Mouse (Mus musculus) embryonic facial prominence, embryonic 14.5 days (tissue): Measurements from ENCODE around the gene Taar7f. TPM values are rescaled to one million over a fixed set of nuclear protein-coding genes. Genes with fewer than 3 reads are reported as not detected.
"Not testable (repeated sequence)": the region's sequence is repeated elsewhere in the genome, so short reads cannot be mapped to it uniquely, and the experiment has no call there.

Source experiments
- ATAC-seq: fragments of 200-750 bp; cut with Nextera tagmentation; 2 replicates; pipeline ENCODE4 v1.8.0; 2017; ENCODE audit warnings: low read depth, moderate number of reproducible peaks, moderate TSS enrichment
- DNase-seq: peaks from one replicate; pipeline ENCODE4 v3.0.0-alpha.2; 2015; ENCODE audit warnings: low spot score
- H3K27ac ChIP-seq: fragments of 300-500 bp; sonication (generic); replicated peaks from 2 replicates; pipeline ENCODE4 v1.5.1; 2014; ENCODE audit warnings: low read depth, mild to moderate bottlenecking, low read length, moderate library complexity
- H3K27me3 ChIP-seq: fragments of 300-500 bp; sonication (generic); replicated peaks from 2 replicates; pipeline ENCODE4 v1.6.1; 2014; ENCODE audit warnings: low read length; ENCODE audit not compliant: control insufficient read depth, insufficient read depth
- H3K36me3 ChIP-seq: fragments of 300-500 bp; sonication (generic); 2 replicates; pipeline ENCODE4 v1.6.1; 2014; ENCODE audit warnings: low read length, mixed read lengths; ENCODE audit not compliant: control insufficient read depth, insufficient read depth
- H3K4me1 ChIP-seq: fragments of 300-500 bp; sonication (generic); 2 replicates; pipeline ENCODE4 v1.6.1; 2014; ENCODE audit warnings: antibody characterized with exemption, low read length; ENCODE audit not compliant: control insufficient read depth, insufficient read depth
- H3K4me2 ChIP-seq: fragments of 300-500 bp; sonication (generic); 2 replicates; pipeline ENCODE4 v1.6.1; 2014; ENCODE audit warnings: low read depth, mild to moderate bottlenecking, low read length, moderate library complexity, mixed read lengths
- H3K4me3 ChIP-seq: fragments of 300-500 bp; sonication (generic); 2 replicates; pipeline ENCODE4 v1.5.1; 2014; ENCODE audit warnings: low read depth, mild to moderate bottlenecking, low read length
- H3K9ac ChIP-seq: fragments of 300-500 bp; sonication (generic); 2 replicates; pipeline ENCODE4 v1.6.1; 2014; ENCODE audit warnings: low read depth, mild to moderate bottlenecking, low read length, moderate library complexity, mixed read lengths
- H3K9me3 ChIP-seq: fragments of 300-500 bp; sonication (generic); 2 replicates; pipeline ENCODE4 v1.6.1; 2016; ENCODE audit warnings: low read length; ENCODE audit not compliant: control insufficient read depth
- WGBS: fragments of 180-500 bp; shearing (Covaris S2); extraction: QIAGEN DNeasy Blood & Tissue Kit; methylation state at CpG from one replicate; pipeline ENCODE4 v1.1.7; 2014; 5-methylcytosine and 5-hydroxymethylcytosine counted together
- polyA plus RNA-seq: library from polyadenylated mRNA; unstranded; fragments of >200 nt; fragmentation: Nextera tagmentation; extraction: Ambion mirVana; gene quantifications from 2 replicates; pipeline ENCODE4 v1.2.1, GENCODE M21; 2014

The Taar7f gene
- polyA plus RNA-seq, 1 experiment from 2014 or later = not detected

- 60% methylated on average over 5 of the region's 5 CpGs for WGBS
- H3K4me3 ChIP-seq = no peak overlapping the region
- no peaks in the 10 kb centered on the region for H3K4me1 ChIP-seq
- H3K27ac ChIP-seq = no peak overlapping the region
- ATAC-seq (no peak), DNase-seq (no peak)
- H3K9me3 ChIP-seq = no peaks in the 10 kb centered on the region
- no peak overlapping the region for H3K9ac ChIP-seq
- H3K27me3 ChIP-seq = no peaks in the 10 kb centered on the region
- H3K36me3 ChIP-seq = no peaks in the 10 kb centered on the region
- H3K4me2 ChIP-seq = no peak overlapping the region
Measured at GRCm38 (mm10) chr10:24052039-24052438, 2.7 kb downstream of the Taar7f start.

GRCm38 (mm10) chr10:24058986-24059385 lies 9.7 kb downstream of the Taar7f start:
- ATAC-seq = no peak
- WGBS = 86% methylated on average over 3 of the region's 3 CpGs

GRCm38 (mm10) chr10:24074751-24075150 lies 25.4 kb downstream of the Taar7f start:
- DNase-seq, ATAC-seq, H3K9me3 ChIP-seq, H3K27me3 ChIP-seq, H3K4me2 ChIP-seq, H3K4me3 ChIP-seq, H3K27ac ChIP-seq, H3K4me1 ChIP-seq, H3K9ac ChIP-seq, H3K36me3 ChIP-seq: not testable (repeated sequence)
- WGBS = 23% methylated on average over 2 of the region's 2 CpGs

More at GRCm38 (mm10) chr10:24058986-24059385, 9.7 kb downstream of the Taar7f start:
- no peak overlapping the region for H3K9ac ChIP-seq
- H3K4me1 ChIP-seq = no peaks in the 10 kb centered on the region
- H3K4me2 ChIP-seq = no peak overlapping the region
- DNase-seq = no peak
- H3K9me3 ChIP-seq = no peaks in the 10 kb centered on the region
- H3K4me3 ChIP-seq = no peak overlapping the region
- no peaks in the 10 kb centered on the region for H3K27me3 ChIP-seq
- no peaks in the 10 kb centered on the region for H3K36me3 ChIP-seq
- H3K27ac ChIP-seq = no peak overlapping the region

- H3K4me2 ChIP-seq, H3K4me1 ChIP-seq, H3K27me3 ChIP-seq, ATAC-seq, H3K9ac ChIP-seq, H3K4me3 ChIP-seq, H3K36me3 ChIP-seq, DNase-seq, H3K9me3 ChIP-seq, H3K27ac ChIP-seq: not testable (repeated sequence)
- 70% methylated on average over 2 of the region's 4 CpGs for WGBS
Measured at GRCm38 (mm10) chr10:24076200-24076599, 26.9 kb downstream of the Taar7f start, which contains the start of gene Taar8a. Gene Taar8a, plus strand, starts transcription at chr10:24076500.

GRCm38 (mm10) chr10:24080166-24080565 lies 30.9 kb downstream of the Taar7f start:
- peak; percentile 58 for DNase-seq
- no peak overlapping the region for H3K4me2 ChIP-seq
- H3K27ac ChIP-seq = no peak overlapping the region
- no peak overlapping the region for H3K9ac ChIP-seq
- no peaks in the 10 kb centered on the region for H3K36me3 ChIP-seq
- no peaks in the 10 kb centered on the region for H3K9me3 ChIP-seq
- H3K27me3 ChIP-seq = no peaks in the 10 kb centered on the region
- H3K4me3 ChIP-seq = no peak overlapping the region
- 31% methylated on average over 3 of the region's 3 CpGs for WGBS
- no peaks in the 10 kb centered on the region for H3K4me1 ChIP-seq
- ATAC-seq = no peak

GRCm38 (mm10) chr10:24085936-24086335 lies 36.6 kb downstream of the Taar7f start:
- Histone ChIP-seq H3K9ac (no peak overlapping the region), H3K27ac (no peak overlapping the region), H3K4me3 (no peak overlapping the region), H3K27me3 (no peaks in the 10 kb centered on the region), H3K36me3 (no peaks in the 10 kb centered on the region), H3K4me2 (no peak overlapping the region), H3K9me3 (no peaks in the 10 kb centered on the region), H3K4me1 (no peaks in the 10 kb centered on the region)
- ATAC-seq (no peak), DNase-seq (no peak)
- 79% methylated on average over 5 of the region's 5 CpGs for WGBS

GRCm38 (mm10) chr10:24086555-24086954 lies 37.2 kb downstream of the Taar7f start:
- ATAC-seq (no peak), DNase-seq (no peak)
- H3K27me3 ChIP-seq = no peaks in the 10 kb centered on the region
- no peak overlapping the region for H3K4me3 ChIP-seq
- no peaks in the 10 kb centered on the region for H3K4me1 ChIP-seq
- 69% methylated on average over 5 of the region's 5 CpGs for WGBS
- H3K9me3 ChIP-seq = no peaks in the 10 kb centered on the region
- no peak overlapping the region for H3K27ac ChIP-seq
- H3K4me2 ChIP-seq = no peak overlapping the region
- no peaks in the 10 kb centered on the region for H3K36me3 ChIP-seq
- H3K9ac ChIP-seq = no peak overlapping the region

- no peaks in the 10 kb centered on the region for H3K9me3 ChIP-seq
- no peak overlapping the region for H3K9ac ChIP-seq
- ATAC-seq (no peak), DNase-seq (no peak)
- no peak overlapping the region for H3K27ac ChIP-seq
- H3K27me3 ChIP-seq = no peaks in the 10 kb centered on the region
- 70% methylated on average over 2 of the region's 2 CpGs for WGBS
- H3K36me3 ChIP-seq = no peaks in the 10 kb centered on the region
- no peak overlapping the region for H3K4me3 ChIP-seq
- H3K4me1 ChIP-seq = no peaks in the 10 kb centered on the region
- no peak overlapping the region for H3K4me2 ChIP-seq
Measured at GRCm38 (mm10) chr10:24087168-24087567, 37.9 kb downstream of the Taar7f start.

GRCm38 (mm10) chr10:24092194-24092593 lies 42.9 kb downstream of the Taar7f start, which contains the start of gene Taar8b:
Gene Taar8b, minus strand, starts transcription at chr10:24092294.
- H3K4me1 ChIP-seq = no peaks in the 10 kb centered on the region
- ATAC-seq (no peak), DNase-seq (no peak)
- WGBS = 79% methylated on average over 2 of the region's 2 CpGs
- no peak within 1 kb of the TSS for H3K4me2 ChIP-seq
- no peak within 1 kb of the TSS for H3K27ac ChIP-seq
- H3K9ac ChIP-seq = no peak within 1 kb of the TSS
- H3K4me3 ChIP-seq = no peak within 1 kb of the TSS
- no peaks in the 10 kb centered on the region for H3K36me3 ChIP-seq
- no peaks in the 10 kb centered on the region for H3K9me3 ChIP-seq
- H3K27me3 ChIP-seq = no peaks in the 10 kb centered on the region
